21 mouse cellular contexts compared by ENCODE assay signal in the genomic region with DNA sequence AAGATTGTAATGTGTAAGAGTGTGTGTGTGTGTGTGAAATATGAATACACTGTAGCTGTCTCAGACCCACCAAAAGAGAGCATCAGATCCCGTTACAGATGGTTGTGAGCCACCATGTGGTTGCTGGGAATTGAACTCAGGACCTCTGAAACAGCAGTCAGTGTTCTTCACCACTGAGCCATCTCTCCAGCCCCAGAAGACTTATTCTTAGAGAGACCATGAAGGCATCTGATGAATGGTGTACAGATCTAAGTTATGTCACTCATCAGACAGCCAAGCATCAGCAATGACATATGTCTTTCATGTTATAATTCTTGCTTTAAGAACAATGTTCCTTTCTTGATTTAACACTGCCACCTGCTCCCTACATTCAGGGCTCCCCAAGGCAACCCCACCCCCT. TPM values are rescaled to one million over a fixed set of nuclear protein-coding genes. Genes with fewer than 3 reads are reported as not detected.
"Had no signal": no experiment of that assay in that cellular context is flagged by ENCODE, and none has a peak within 500 bp of the region (broad histone marks: within the 10 kb centered on the region; RNA-seq: fewer than 3 reads in every experiment).

No protein-coding gene starts in this region.

- DNase-seq: retina, postnatal 1 day; right cerebral cortex, adult 18-20 months; right cerebral cortex, postnatal 14 days; right cerebral cortex, postnatal 25 days; right cerebral cortex, postnatal 4 days; spleen, adult 18-20 months; thymus, adult 18-20 months; thymus, adult 2 months; thymus, postnatal 14 days; thymus, postnatal 25 days; thymus, postnatal 36 days; thymus, postnatal 4 days had no signal

- H3K27ac ChIP-seq: neural tube, embryonic 12.5 days; neural tube, embryonic 13.5 days; neural tube, embryonic 15.5 days; stomach, embryonic 15.5 days; stomach, postnatal 0 days had no signal

- H3K4me3 ChIP-seq: neural tube, embryonic 12.5 days; neural tube, embryonic 13.5 days; neural tube, embryonic 15.5 days; stomach, embryonic 15.5 days had no signal

- H3K36me3 ChIP-seq: neural tube, embryonic 12.5 days; neural tube, embryonic 13.5 days; neural tube, embryonic 15.5 days; stomach, embryonic 15.5 days had no signal

- H3K27me3 ChIP-seq: neural tube, embryonic 12.5 days; neural tube, embryonic 13.5 days; neural tube, embryonic 15.5 days; stomach, embryonic 15.5 days had no signal

- H3K9me3 ChIP-seq: neural tube, embryonic 12.5 days; neural tube, embryonic 13.5 days; neural tube, embryonic 15.5 days; stomach, embryonic 15.5 days had no signal

- H3K9ac ChIP-seq: neural tube, embryonic 12.5 days; neural tube, embryonic 13.5 days; neural tube, embryonic 15.5 days; stomach, embryonic 15.5 days had no signal

- H3K4me2 ChIP-seq: neural tube, embryonic 12.5 days; neural tube, embryonic 13.5 days; neural tube, embryonic 15.5 days; stomach, embryonic 15.5 days had no signal

RNA-seq across cellular contexts. Expression of gene Txndc2, which starts 2.8 kb away (rescaled TPM):
- polyA plus RNA-seq: neural tube, embryonic 13.5 days; small intestine, adult 2 months; spleen, adult 2 months; stomach, embryonic 14.5 days; stomach, embryonic 15.5 days; stomach, embryonic 16.5 days; stomach, postnatal 0 days; thymus, adult 2 months had no signal
